Mouse (Mus musculus): ENCODE data around the gene Tfap4. TPM values are rescaled to one million over a fixed set of nuclear protein-coding genes. Genes with fewer than 3 reads are reported as not detected.

Tfap4 gene
- polyA plus RNA-seq, 1 experiment from 2014 or later = 5.6 TPM

GRCm38 (mm10) chr16:4604293-4604837 lies 44.7 kb upstream of the Tfap4 start:
- DNase-seq (no peak), ATAC-seq (no peak)
- no peaks in the 10 kb centered on the region for H3K27me3 ChIP-seq (ENCODE audit: insufficient read depth, low read length)
- H3K4me1 ChIP-seq (ENCODE audit: insufficient read depth) = peaks cover 36% of the 10 kb centered on the region
- H3K27ac ChIP-seq (ENCODE audit: low read depth) = no peak overlapping the region
- no peak overlapping the region for H3K9ac ChIP-seq (replicated peaks)
- no peaks in the 10 kb centered on the region for H3K36me3 ChIP-seq (replicated peaks; ENCODE audit: insufficient read depth, low read length)
- no peak overlapping the region for H3K4me3 ChIP-seq (ENCODE audit: low read depth, low read length)
- no peaks in the 10 kb centered on the region for H3K9me3 ChIP-seq (ENCODE audit: low read length)
- 78% methylated on average over 11 of the region's 11 CpGs for WGBS (ENCODE audit: insufficient replicate concordance)
- H3K4me2 ChIP-seq (ENCODE audit: low read depth, low read length) = no peak overlapping the region
- TF ChIP-seq CTCF (IDR thresholded peaks at IDR 0.05; ENCODE audit: low read depth) = no peak
- TF ChIP-seq EP300 (IDR thresholded peaks at IDR 0.05; ENCODE audit: low read depth) = no peak

GRCm38 (mm10) chr16:4603453-4603837 lies 43.8 kb upstream of the Tfap4 start:
- Histone ChIP-seq H3K4me1 (ENCODE audit: insufficient read depth) (peaks cover 36% of the 10 kb centered on the region), H3K27ac (ENCODE audit: low read depth) (no peak overlapping the region), H3K27me3 (ENCODE audit: insufficient read depth, low read length) (no peaks in the 10 kb centered on the region), H3K4me2 (ENCODE audit: low read depth, low read length) (no peak overlapping the region), H3K4me3 (ENCODE audit: low read depth, low read length) (no peak overlapping the region), H3K36me3 (replicated peaks; ENCODE audit: insufficient read depth, low read length) (no peaks in the 10 kb centered on the region), H3K9ac (replicated peaks) (no peak overlapping the region), H3K9me3 (ENCODE audit: low read length) (no peaks in the 10 kb centered on the region)
- no peak for TF ChIP-seq CTCF (IDR thresholded peaks at IDR 0.05; ENCODE audit: low read depth)
- no peak for TF ChIP-seq EP300 (IDR thresholded peaks at IDR 0.05; ENCODE audit: low read depth)
- 67% methylated on average over 1 of the region's 1 CpGs for WGBS (ENCODE audit: insufficient replicate concordance)
- DNase-seq (no peak), ATAC-seq (no peak)

GRCm38 (mm10) chr16:4602766-4603452 lies 43.3 kb upstream of the Tfap4 start:
- whole genome bisulfite sequencing (ENCODE audit: insufficient replicate concordance) = 51% methylated on average over 7 of the region's 7 CpGs
- Histone ChIP-seq H3K4me2 (ENCODE audit: low read depth, low read length) (no peak overlapping the region), H3K4me3 (ENCODE audit: low read depth, low read length) (no peak overlapping the region), H3K27me3 (ENCODE audit: insufficient read depth, low read length) (no peaks in the 10 kb centered on the region), H3K4me1 (ENCODE audit: insufficient read depth) (peaks cover 36% of the 10 kb centered on the region), H3K27ac (ENCODE audit: low read depth) (no peak overlapping the region), H3K9me3 (ENCODE audit: low read length) (no peaks in the 10 kb centered on the region), H3K9ac (replicated peaks) (no peak overlapping the region; the same call in 1 of the 2 replicates), H3K36me3 (replicated peaks; ENCODE audit: insufficient read depth, low read length) (no peaks in the 10 kb centered on the region)
- ATAC-seq = no peak
- DNase-seq = no peak
- TF ChIP-seq EP300 (IDR thresholded peaks at IDR 0.05; ENCODE audit: low read depth) = no peak
- TF ChIP-seq CTCF (IDR thresholded peaks at IDR 0.05; ENCODE audit: low read depth) = no peak

- Histone ChIP-seq H3K9me3 (ENCODE audit: low read length) (no peaks in the 10 kb centered on the region), H3K4me3 (ENCODE audit: low read depth, low read length) (no peak overlapping the region), H3K36me3 (replicated peaks; ENCODE audit: insufficient read depth, low read length) (no peaks in the 10 kb centered on the region), H3K4me2 (ENCODE audit: low read depth, low read length) (no peak overlapping the region), H3K9ac (replicated peaks) (no peak overlapping the region), H3K4me1 (ENCODE audit: insufficient read depth) (peaks cover 34% of the 10 kb centered on the region), H3K27ac (ENCODE audit: low read depth) (no peak overlapping the region), H3K27me3 (ENCODE audit: insufficient read depth, low read length) (no peaks in the 10 kb centered on the region)
- ATAC-seq (peak; percentile 65), DNase-seq (no peak)
- TF ChIP-seq EP300 (IDR thresholded peaks at IDR 0.05; ENCODE audit: low read depth) (no peak), CTCF (IDR thresholded peaks at IDR 0.05; ENCODE audit: low read depth) (no peak)
- 46% methylated on average over 3 of the region's 3 CpGs for WGBS (ENCODE audit: insufficient replicate concordance)
Measured at GRCm38 (mm10) chr16:4602189-4602588, 42.5 kb upstream of the Tfap4 start.

- ATAC-seq (no peak), DNase-seq (no peak)
- H3K4me3 ChIP-seq (ENCODE audit: low read depth, low read length) = no peak overlapping the region
- peaks cover 21% of the 10 kb centered on the region for H3K4me1 ChIP-seq (ENCODE audit: insufficient read depth)
- no peak for TF ChIP-seq CTCF (IDR thresholded peaks at IDR 0.05; ENCODE audit: low read depth)
- TF ChIP-seq EP300 (IDR thresholded peaks at IDR 0.05; ENCODE audit: low read depth) = no peak
- H3K9me3 ChIP-seq (ENCODE audit: low read length) = no peaks in the 10 kb centered on the region
- no peaks in the 10 kb centered on the region for H3K36me3 ChIP-seq (replicated peaks; ENCODE audit: insufficient read depth, low read length)
- 0 out of 2 replicates have a peak, but pooled peaks cover under 1% of the 10 kb centered on the region for H3K27me3 ChIP-seq (ENCODE audit: insufficient read depth, low read length)
- no peak overlapping the region for H3K27ac ChIP-seq (ENCODE audit: low read depth)
- no peak overlapping the region for H3K4me2 ChIP-seq (ENCODE audit: low read depth, low read length)
- WGBS (ENCODE audit: insufficient replicate concordance) = 68% methylated on average over 9 of the region's 9 CpGs
- no peak overlapping the region for H3K9ac ChIP-seq (replicated peaks)
Measured at GRCm38 (mm10) chr16:4600701-4601310, 41.2 kb upstream of the Tfap4 start.

GRCm38 (mm10) chr16:4599616-4600015 lies 40.0 kb upstream of the Tfap4 start:
- TF ChIP-seq EP300 (IDR thresholded peaks at IDR 0.05; ENCODE audit: low read depth) (no peak), CTCF (IDR thresholded peaks at IDR 0.05; ENCODE audit: low read depth) (no peak)
- peaks cover 24% of the 10 kb centered on the region for H3K4me1 ChIP-seq (ENCODE audit: insufficient read depth)
- no peak overlapping the region for H3K9ac ChIP-seq (replicated peaks)
- H3K9me3 ChIP-seq (ENCODE audit: low read length) = no peaks in the 10 kb centered on the region
- 59% methylated on average over 3 of the region's 3 CpGs for WGBS (ENCODE audit: insufficient replicate concordance)
- no peaks in the 10 kb centered on the region for H3K36me3 ChIP-seq (replicated peaks; ENCODE audit: insufficient read depth, low read length)
- no peak overlapping the region for H3K4me2 ChIP-seq (ENCODE audit: low read depth, low read length)
- DNase-seq (no peak), ATAC-seq (no peak)
- peaks cover 10% of the 10 kb centered on the region for H3K27me3 ChIP-seq (ENCODE audit: insufficient read depth, low read length)
- no peak overlapping the region for H3K4me3 ChIP-seq (ENCODE audit: low read depth, low read length)
- H3K27ac ChIP-seq (ENCODE audit: low read depth) = no peak overlapping the region
